In the genomic region with DNA sequence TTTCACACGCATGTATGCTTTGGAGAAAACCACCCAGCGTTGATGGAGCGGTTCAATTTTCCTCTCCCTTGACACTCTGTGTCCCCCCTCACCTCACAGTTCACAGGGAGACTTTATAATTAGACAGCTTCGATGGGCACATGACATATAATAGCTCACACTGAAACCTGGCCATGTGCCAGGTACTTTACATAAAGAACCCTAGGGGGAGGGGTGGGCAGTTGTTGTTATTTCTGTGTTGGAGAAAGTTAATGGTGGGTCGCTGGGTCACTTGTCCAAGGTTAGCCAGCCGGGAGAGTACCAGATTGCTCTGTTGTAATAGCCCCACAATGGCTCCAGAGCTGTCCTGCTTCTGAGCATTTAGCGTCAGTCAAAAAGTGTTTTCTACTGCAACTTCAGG, we compare ENCODE assay signal across 10 mouse cellular contexts.
DNase-seq lines count a peak whose midpoint lies in the region; ATAC-seq and TF ChIP-seq lines count a peak whose summit lies in the region.
"Had no signal": no experiment of that assay in that cellular context is flagged by ENCODE, and none has a peak within 500 bp of the region (broad histone marks: within the 10 kb centered on the region; RNA-seq: fewer than 3 reads in every experiment).

No protein-coding gene starts in this region.

- no peak overlapping the region for H3K4me2 ChIP-seq in heart, embryonic 12.5 days
- H3K4me2 ChIP-seq in neural tube, embryonic 12.5 days (replicated peaks), result no peak overlapping the region
- no peak overlapping the region for H3K4me2 ChIP-seq in neural tube, embryonic 15.5 days

- H3K4me1 ChIP-seq in heart, embryonic 12.5 days (replicated peaks), result peaks cover 9% of the 10 kb centered on the region; the same call in 1 of the 2 replicates
- no peaks in the 10 kb centered on the region for H3K4me1 ChIP-seq in heart, embryonic 10.5 days
- peaks cover 3% of the 10 kb centered on the region; the same call in 1 of the 2 replicates for H3K4me1 ChIP-seq in neural tube, embryonic 12.5 days
- H3K4me1 ChIP-seq in neural tube, embryonic 15.5 days, result peaks cover 4% of the 10 kb centered on the region; the same call in 1 of the 2 replicates
- H3K4me1 ChIP-seq in kidney, adult 2 months (ENCODE audit: control insufficient read depth, insufficient read depth, low read length), result no peaks in the 10 kb centered on the region
- H3K4me1 ChIP-seq: megakaryocyte, embryonic 14.5 days had no signal

- 0 out of 2 replicates have a peak, but pooled peaks cover 3% of the 10 kb centered on the region for H3K36me3 ChIP-seq in heart, embryonic 12.5 days
- no peaks in the 10 kb centered on the region for H3K36me3 ChIP-seq in heart, embryonic 10.5 days
- no peaks in the 10 kb centered on the region for H3K36me3 ChIP-seq in neural tube, embryonic 12.5 days
- no peaks in the 10 kb centered on the region for H3K36me3 ChIP-seq in neural tube, embryonic 15.5 days
- H3K36me3 ChIP-seq in kidney, adult 2 months (ENCODE audit: control insufficient read depth, insufficient read depth, low read length), result no peaks in the 10 kb centered on the region

- H3K9ac ChIP-seq in heart, embryonic 12.5 days, result no peak overlapping the region
- H3K9ac ChIP-seq in neural tube, embryonic 12.5 days, result no peak overlapping the region
- no peak overlapping the region for H3K9ac ChIP-seq in neural tube, embryonic 15.5 days (replicated peaks)

- TF ChIP-seq CTCF in kidney, adult 2 months (conservative IDR thresholded peaks at IDR 0.05; ENCODE audit: insufficient read depth, insufficient read length, low read depth, low read length), result no peak

- no peak for DNase-seq in heart, embryonic 10.5 days (ENCODE audit: low spot score)
- peak; percentile 27 for DNase-seq in kidney, adult 2 months
- no peak for DNase-seq in adrenal gland, postnatal 25 days
- DNase-seq in lung, postnatal 4 days, result no peak
- DNase-seq: thymus, postnatal 4 days had no signal

- no peak for TF ChIP-seq POLR2A in kidney, adult 2 months (IDR thresholded peaks at IDR 0.05; ENCODE audit: low read depth, low read length)

- 0 out of 2 replicates have a peak, but pooled peaks have one; percentile 39 for ATAC-seq in heart, embryonic 12.5 days (ENCODE audit: insufficient number of reproducible peaks, low FRiP score)
- ATAC-seq in neural tube, embryonic 12.5 days (ENCODE audit: low FRiP score, low read depth), result 0 out of 2 replicates have a peak, but pooled peaks have one; percentile 33
- no peak for ATAC-seq in neural tube, embryonic 15.5 days (ENCODE audit: low FRiP score)
- ATAC-seq in frontal cortex, adult (ENCODE audit: low TSS enrichment), result no peak

- WGBS in heart, embryonic 12.5 days, result 52% methylated on average over 7 of the region's 7 CpGs
- 79% methylated on average over 7 of the region's 7 CpGs for WGBS in heart, embryonic 10.5 days
- 53% methylated on average over 7 of the region's 7 CpGs for WGBS in neural tube, embryonic 12.5 days
- WGBS in neural tube, embryonic 15.5 days, result 32% methylated on average over 7 of the region's 7 CpGs
- 24% methylated on average over 7 of the region's 7 CpGs for WGBS in kidney, adult 2 months

- H3K4me3 ChIP-seq in heart, embryonic 12.5 days, result no peak overlapping the region
- H3K4me3 ChIP-seq in heart, embryonic 10.5 days, result no peak overlapping the region
- no peak overlapping the region for H3K4me3 ChIP-seq in neural tube, embryonic 12.5 days
- H3K4me3 ChIP-seq in neural tube, embryonic 15.5 days (replicated peaks), result no peak overlapping the region
- no peak overlapping the region for H3K4me3 ChIP-seq in kidney, adult 2 months (ENCODE audit: insufficient read depth, low read depth, low read length)
- H3K4me3 ChIP-seq: megakaryocyte, embryonic 14.5 days had no signal

- peak overlapping the region; percentile 32; the same call in 1 of the 2 replicates for H3K27ac ChIP-seq in heart, embryonic 12.5 days (ENCODE audit: poor library complexity, severe bottlenecking)
- H3K27ac ChIP-seq in heart, embryonic 10.5 days, result no peak overlapping the region
- H3K27ac ChIP-seq in neural tube, embryonic 12.5 days, result no peak overlapping the region
- no peak overlapping the region for H3K27ac ChIP-seq in neural tube, embryonic 15.5 days (replicated peaks)
- H3K27ac ChIP-seq in kidney, adult 2 months (ENCODE audit: insufficient read depth, low read depth, low read length), result no peak overlapping the region

- H3K27me3 ChIP-seq in heart, embryonic 12.5 days (replicated peaks), result no peaks in the 10 kb centered on the region
- H3K27me3 ChIP-seq in heart, embryonic 10.5 days (ENCODE audit: insufficient read depth, poor library complexity, severe bottlenecking), result no peaks in the 10 kb centered on the region
- H3K27me3 ChIP-seq in neural tube, embryonic 12.5 days (replicated peaks), result no peaks in the 10 kb centered on the region
- 0 out of 2 replicates have a peak, but pooled peaks cover 2% of the 10 kb centered on the region for H3K27me3 ChIP-seq in neural tube, embryonic 15.5 days (replicated peaks)
- 0 out of 2 replicates have a peak, but pooled peaks cover 1% of the 10 kb centered on the region for H3K27me3 ChIP-seq in kidney, adult 2 months (replicated peaks; ENCODE audit: control insufficient read depth, insufficient read depth, low read length)

- peaks cover 17% of the 10 kb centered on the region for H3K9me3 ChIP-seq in heart, embryonic 12.5 days (replicated peaks)
- H3K9me3 ChIP-seq in heart, embryonic 10.5 days, result no peaks in the 10 kb centered on the region
- peaks cover 7% of the 10 kb centered on the region for H3K9me3 ChIP-seq in neural tube, embryonic 12.5 days
- 0 out of 2 replicates have a peak, but pooled peaks cover 3% of the 10 kb centered on the region for H3K9me3 ChIP-seq in neural tube, embryonic 15.5 days (replicated peaks)
- H3K9me3 ChIP-seq: megakaryocyte, embryonic 14.5 days had no signal

Comparison
In these comparisons a context has a peak if more than half of its experiments do, and no peak if none do; other contexts are left out.
1. ATAC-seq: peak in heart, embryonic 12.5 days (single experiment) and neural tube, embryonic 12.5 days (single experiment); none in neural tube, embryonic 15.5 days (single experiment) and frontal cortex, adult (single experiment).